In genomic region chr1:190130888-190131287, GRCm38 (mm10) we compare ENCODE assay signal across 14 mouse cellular contexts. TPM values are rescaled to one million over a fixed set of nuclear protein-coding genes. Genes with fewer than 3 reads are reported as not detected.
"Had no signal": no experiment of that assay in that cellular context is flagged by ENCODE, and none has a peak within 500 bp of the region (broad histone marks: within the 10 kb centered on the region; RNA-seq: fewer than 3 reads in every experiment).

No protein-coding gene starts in this region.

- H3K9ac ChIP-seq: limb, embryonic 13.5 days; neural tube, embryonic 15.5 days had no signal

- H3K4me3 ChIP-seq: layer of hippocampus, adult 2 months; limb, embryonic 13.5 days; myocyte; neural tube, embryonic 15.5 days had no signal

- H3K27me3 ChIP-seq: neural tube, embryonic 15.5 days had no signal

- H3K9me3 ChIP-seq: limb, embryonic 13.5 days; neural tube, embryonic 15.5 days had no signal

- H3K36me3 ChIP-seq: limb, embryonic 13.5 days; neural tube, embryonic 15.5 days had no signal

- H3K27ac ChIP-seq: limb, embryonic 13.5 days; neural tube, embryonic 15.5 days had no signal

- DNase-seq: kidney, adult 18-20 months; kidney, postnatal 10 days; kidney, postnatal 4 days; left cerebral cortex, postnatal 4 days; lung, adult 18-20 months; midbrain, embryonic 14.5 days; right cerebral cortex, adult 18-20 months; thymus, adult 18-20 months; thymus, postnatal 14 days had no signal

- H3K4me2 ChIP-seq: limb, embryonic 13.5 days; neural tube, embryonic 15.5 days had no signal

RNA-seq across cellular contexts. Expression of gene Prox1, which starts 39.6 kb away (rescaled TPM):
- total RNA-seq: megakaryocyte-erythroid progenitor cell, adult 5-6 weeks had no signal
